Mouse (Mus musculus): ENCODE measurements around the gene Stip1. TPM values are rescaled to one million over a fixed set of nuclear protein-coding genes. Genes with fewer than 3 reads are reported as not detected.
A peak's percentile ranks its signal among the peaks of the same experiment; 100 is the strongest.

Gene Stip1
- polyA plus RNA-seq, 1 experiment = 9.2 TPM

GRCm38 (mm10) chr19:6983621-6984020 is 56.1 kb downstream of the Stip1 start:
- no peak for TF ChIP-seq TAL1 (IDR thresholded peaks at IDR 0.05; ENCODE audit: low read length)
- TF ChIP-seq GATA1 (IDR thresholded peaks at IDR 0.05; ENCODE audit: low read length) = no peak
- H3K27me3 ChIP-seq (ENCODE audit: control insufficient read depth) = no peaks in the 10 kb centered on the region
- H3K4me1 ChIP-seq (ENCODE audit: control insufficient read depth) = peaks cover 64% of the 10 kb centered on the region

DNA sequence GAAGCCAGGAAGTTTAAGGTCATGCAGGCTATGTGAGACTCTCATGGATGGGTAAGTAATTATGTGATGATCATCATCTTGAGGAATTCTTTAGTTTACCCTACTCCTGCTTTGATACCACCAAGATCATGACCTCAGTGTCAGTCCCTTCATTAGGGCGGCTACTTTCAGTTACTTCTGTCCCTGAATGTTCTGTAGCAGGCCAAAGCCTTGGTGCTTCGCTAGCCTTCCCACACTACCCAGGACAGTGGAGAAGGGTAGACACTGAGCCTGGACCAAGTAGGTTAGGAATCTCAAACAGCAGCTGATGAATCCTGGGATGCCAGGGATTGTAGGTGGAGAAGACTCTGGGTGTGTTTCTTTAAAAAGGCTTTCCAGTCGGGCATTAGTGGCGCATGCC is 58.3 kb downstream of the Stip1 start:
- H3K4me1 ChIP-seq (ENCODE audit: control insufficient read depth) = peaks cover 65% of the 10 kb centered on the region
- H3K9me3 ChIP-seq (ENCODE audit: control insufficient read depth, low read length) = no peaks in the 10 kb centered on the region
- H3K36me3 ChIP-seq (ENCODE audit: control insufficient read depth) = peaks cover 55% of the 10 kb centered on the region
- H3K27me3 ChIP-seq (ENCODE audit: control insufficient read depth) = no peaks in the 10 kb centered on the region
- H3K4me3 ChIP-seq (replicated peaks) = peak overlapping the region; percentile 89
- TF ChIP-seq GATA1 (IDR thresholded peaks at IDR 0.05; ENCODE audit: low read length) (no peak), TAL1 (IDR thresholded peaks at IDR 0.05; ENCODE audit: low read length) (no peak)

More at GRCm38 (mm10) chr19:6983621-6984020, 56.1 kb downstream of the Stip1 start:
- no peaks in the 10 kb centered on the region for H3K9me3 ChIP-seq (ENCODE audit: control insufficient read depth, low read length)
- H3K36me3 ChIP-seq (ENCODE audit: control insufficient read depth) = peaks cover 35% of the 10 kb centered on the region
- H3K4me3 ChIP-seq (replicated peaks) = no peak overlapping the region

DNA sequence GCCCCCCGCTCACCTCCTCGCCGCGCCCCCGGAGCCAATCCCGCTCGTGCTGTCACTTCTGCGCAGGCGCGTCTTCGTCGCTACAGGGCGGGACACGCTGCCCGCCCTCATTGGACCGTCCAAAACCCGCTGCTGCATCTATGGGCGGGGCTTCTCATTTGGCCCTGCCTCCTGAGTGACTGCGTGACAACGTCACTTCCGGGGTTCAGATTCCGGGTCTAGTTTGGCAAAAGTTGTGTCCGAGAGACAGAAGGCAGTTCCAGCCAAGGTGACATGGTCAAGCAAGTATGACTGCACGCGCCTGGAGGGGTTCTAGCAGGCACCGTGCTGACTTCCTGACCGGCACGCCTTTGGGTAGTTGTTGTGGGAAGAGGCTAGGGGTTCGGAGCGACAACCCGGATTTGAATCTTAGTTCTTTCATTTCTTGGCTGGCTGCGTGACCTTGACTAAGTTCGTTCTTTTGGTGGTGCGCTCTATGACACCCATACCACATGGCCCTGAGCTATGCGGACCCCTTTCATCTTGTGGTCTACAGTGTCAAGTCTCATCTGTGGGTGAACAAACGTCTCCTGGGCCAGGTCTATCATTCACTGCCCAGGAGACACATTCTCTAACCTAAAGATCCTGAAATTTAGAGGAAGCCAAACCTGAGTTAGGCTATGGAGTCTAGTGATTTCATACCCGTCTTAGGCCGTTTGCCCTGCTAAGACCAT is 59.2 kb downstream of the Stip1 start, which contains the start of gene Fkbp2:
Gene Fkbp2 (minus strand): TSS at position 121 of the 713 bp plus-strand sequence.
- no peaks in the 10 kb centered on the region for H3K9me3 ChIP-seq (ENCODE audit: control insufficient read depth, low read length)
- peak within 1 kb of the TSS; percentile 89 for H3K4me3 ChIP-seq (replicated peaks)
- H3K36me3 ChIP-seq (ENCODE audit: control insufficient read depth) = peaks cover 53% of the 10 kb centered on the region
- no peaks in the 10 kb centered on the region for H3K27me3 ChIP-seq (ENCODE audit: control insufficient read depth)
- H3K4me1 ChIP-seq (ENCODE audit: control insufficient read depth) = peaks cover 66% of the 10 kb centered on the region
- TF ChIP-seq TAL1 (IDR thresholded peaks at IDR 0.05; ENCODE audit: low read length) (no peak), GATA1 (IDR thresholded peaks at IDR 0.05; ENCODE audit: low read length) (no peak)

DNA sequence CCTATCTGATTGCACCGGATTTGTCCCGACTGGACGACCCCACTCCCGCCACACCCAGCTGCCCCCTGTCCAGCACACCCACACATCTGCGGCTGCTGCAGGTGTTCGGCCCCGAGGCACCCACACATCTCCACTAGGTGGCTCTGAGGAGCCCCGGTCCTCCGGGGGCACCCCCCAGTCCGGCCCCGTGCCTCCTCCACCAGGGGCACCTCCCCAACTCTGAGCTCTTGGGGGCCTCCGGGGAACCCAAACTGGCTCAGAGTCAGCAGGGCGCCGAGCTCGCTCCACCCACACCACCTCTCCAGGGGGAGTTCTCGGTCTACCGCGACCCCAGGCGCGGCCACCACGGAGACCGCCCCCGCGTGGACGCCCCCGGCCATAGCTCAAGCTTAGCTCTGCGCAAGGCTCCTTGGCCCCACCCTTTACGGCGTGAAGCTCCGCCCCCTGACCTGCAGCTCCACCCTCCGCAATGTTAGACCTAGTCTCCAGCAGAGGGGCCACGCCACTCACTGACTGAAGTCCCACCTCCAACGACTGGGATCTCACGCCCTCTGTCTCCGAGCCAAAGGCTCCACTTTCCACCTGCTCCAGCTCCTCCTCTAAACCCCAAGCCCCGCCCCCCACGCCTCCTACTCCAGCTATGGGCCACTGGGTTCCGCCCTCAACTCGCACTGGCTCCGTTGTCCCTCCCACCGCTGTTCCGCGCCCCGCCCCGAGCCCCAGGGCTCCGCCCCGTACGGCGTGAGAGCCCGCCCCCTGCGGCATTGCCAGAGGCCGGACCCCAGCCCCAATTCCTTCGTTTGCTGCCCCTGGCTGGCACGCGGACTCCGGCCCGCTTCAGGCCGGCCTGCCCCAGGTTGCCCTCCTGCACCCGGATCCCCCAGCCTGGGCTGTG is 60.0 kb downstream of the Stip1 start:
- Histone ChIP-seq H3K27me3 (ENCODE audit: control insufficient read depth) (no peaks in the 10 kb centered on the region), H3K4me1 (ENCODE audit: control insufficient read depth) (peaks cover 64% of the 10 kb centered on the region), H3K9me3 (ENCODE audit: control insufficient read depth, low read length) (no peaks in the 10 kb centered on the region), H3K36me3 (ENCODE audit: control insufficient read depth) (peaks cover 46% of the 10 kb centered on the region), H3K4me3 (replicated peaks) (peak overlapping the region; percentile 89)
- no peak for TF ChIP-seq TAL1 (IDR thresholded peaks at IDR 0.05; ENCODE audit: low read length)
- TF ChIP-seq GATA1 (IDR thresholded peaks at IDR 0.05; ENCODE audit: low read length) = no peak

DNA sequence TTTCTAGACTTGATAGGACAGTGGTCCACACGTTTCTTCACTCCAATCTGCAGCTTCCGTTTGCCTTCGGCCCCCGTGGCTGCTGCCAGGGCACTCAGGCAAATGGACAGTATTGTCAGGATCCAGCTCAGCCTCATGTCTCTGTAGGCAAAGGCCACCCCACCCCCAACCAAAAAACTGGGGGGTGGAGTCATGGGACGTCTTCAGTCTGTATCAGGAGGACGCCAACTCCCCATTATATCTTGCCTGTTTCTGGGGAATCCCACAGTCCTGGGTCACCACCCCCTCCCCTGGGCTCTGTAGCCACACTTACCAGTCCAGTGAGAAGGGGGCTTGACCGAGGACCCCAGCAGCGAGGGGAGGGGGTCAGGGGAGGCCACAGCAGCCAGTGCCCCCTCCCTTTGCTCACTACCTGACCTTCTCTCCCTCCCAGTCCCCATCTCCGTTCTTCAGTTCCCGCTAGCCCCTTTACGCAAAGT is 60.7 kb downstream of the Stip1 start:
- TF ChIP-seq GATA1 (IDR thresholded peaks at IDR 0.05; ENCODE audit: low read length) = no peak
- no peak for TF ChIP-seq TAL1 (IDR thresholded peaks at IDR 0.05; ENCODE audit: low read length)
- Histone ChIP-seq H3K9me3 (ENCODE audit: control insufficient read depth, low read length) (no peaks in the 10 kb centered on the region), H3K27me3 (ENCODE audit: control insufficient read depth) (no peaks in the 10 kb centered on the region), H3K36me3 (ENCODE audit: control insufficient read depth) (peaks cover 41% of the 10 kb centered on the region), H3K4me3 (replicated peaks) (peak overlapping the region; percentile 89), H3K4me1 (ENCODE audit: control insufficient read depth) (peaks cover 70% of the 10 kb centered on the region)

DNA sequence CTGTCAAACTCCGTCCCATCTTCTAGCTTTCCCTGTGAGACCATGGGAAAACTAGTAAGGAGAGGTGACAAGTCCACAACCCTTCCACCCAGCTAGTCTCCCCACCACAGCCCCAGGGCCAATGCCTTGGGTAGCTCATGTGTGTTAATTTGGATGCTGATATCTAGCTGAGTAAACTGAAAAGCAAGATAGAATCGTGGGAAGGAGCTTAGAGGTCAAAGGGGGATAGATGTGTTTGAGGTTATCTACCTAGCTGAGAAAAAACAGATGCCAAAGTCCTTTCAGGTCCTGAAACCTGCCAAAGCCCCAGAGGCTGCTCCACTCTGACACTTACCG is 61.2 kb downstream of the Stip1 start:
- TF ChIP-seq GATA1 (IDR thresholded peaks at IDR 0.05; ENCODE audit: low read length) (no peak), TAL1 (IDR thresholded peaks at IDR 0.05; ENCODE audit: low read length) (no peak)
- Histone ChIP-seq H3K4me3 (replicated peaks) (peak overlapping the region; percentile 89), H3K9me3 (ENCODE audit: control insufficient read depth, low read length) (no peaks in the 10 kb centered on the region), H3K4me1 (ENCODE audit: control insufficient read depth) (peaks cover 74% of the 10 kb centered on the region), H3K27me3 (ENCODE audit: control insufficient read depth) (no peaks in the 10 kb centered on the region), H3K36me3 (ENCODE audit: control insufficient read depth) (peaks cover 37% of the 10 kb centered on the region)

DNA sequence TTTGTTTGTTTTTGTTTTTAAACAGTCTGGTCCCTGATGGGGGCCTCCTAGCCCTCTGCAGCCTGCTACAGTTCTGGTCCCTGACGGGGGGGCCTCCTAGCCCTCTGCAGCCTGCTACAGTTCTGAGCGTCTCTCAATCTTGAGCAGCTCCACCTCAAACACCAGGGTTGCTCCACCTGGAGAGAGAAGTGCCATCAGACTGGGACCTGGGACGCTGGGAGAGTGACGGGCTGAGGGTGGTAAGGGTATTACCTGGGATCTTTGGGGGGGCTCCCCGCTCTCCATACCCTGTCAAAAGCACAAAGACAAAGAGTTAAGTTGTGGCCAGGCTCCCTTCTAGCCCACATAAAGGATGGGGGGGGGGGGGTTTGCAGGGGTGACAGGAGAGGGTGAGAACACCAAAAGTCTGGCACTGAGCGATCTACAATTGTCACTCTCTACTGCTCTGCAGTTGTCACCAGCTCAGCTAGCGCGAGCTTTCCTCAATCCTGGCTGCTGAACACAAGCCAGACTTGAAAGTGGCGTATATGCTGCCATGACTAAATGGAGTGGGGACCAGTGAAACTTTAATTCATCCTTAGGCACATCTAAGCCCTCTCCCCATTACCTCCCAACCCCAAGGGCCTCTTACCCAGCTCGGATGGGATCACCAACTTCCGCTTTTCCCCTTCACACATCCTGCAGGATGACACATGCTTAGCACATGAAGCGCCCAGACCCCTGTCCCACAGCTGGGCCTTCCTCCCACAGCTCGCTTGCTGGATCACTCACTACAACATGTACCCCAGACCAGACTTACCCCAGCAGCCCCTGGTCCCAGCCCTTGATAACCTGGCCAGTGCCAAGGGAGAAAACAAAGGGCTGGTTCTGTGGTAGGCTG is 61.8 kb downstream of the Stip1 start:
- Histone ChIP-seq H3K9me3 (ENCODE audit: control insufficient read depth, low read length) (no peaks in the 10 kb centered on the region), H3K4me3 (replicated peaks) (peak overlapping the region; percentile 89), H3K36me3 (ENCODE audit: control insufficient read depth) (peaks cover 33% of the 10 kb centered on the region), H3K4me1 (ENCODE audit: control insufficient read depth) (peaks cover 77% of the 10 kb centered on the region), H3K27me3 (ENCODE audit: control insufficient read depth) (no peaks in the 10 kb centered on the region)
- TF ChIP-seq GATA1 (IDR thresholded peaks at IDR 0.05; ENCODE audit: low read length) = no peak
- no peak for TF ChIP-seq TAL1 (IDR thresholded peaks at IDR 0.05; ENCODE audit: low read length)

Measured in erythroblast, embryonic 14.5 days (primary cell).